7 mouse cellular contexts compared by ENCODE assay signal in genomic region chr2:127362459-127363281, GRCm38 (mm10). TPM values are rescaled to one million over a fixed set of nuclear protein-coding genes. Genes with fewer than 3 reads are reported as not detected.
DNase-seq lines count a peak whose midpoint lies in the region; ATAC-seq and TF ChIP-seq lines count a peak whose summit lies in the region.

Gene Adra2b, plus strand, starts transcription at chr2:127363208.

- no peak within 1 kb of the TSS for H3K27ac ChIP-seq in embryonic facial prominence, embryonic 11.5 days (replicated peaks; ENCODE audit: low read depth, low read length)
- H3K27ac ChIP-seq in limb, embryonic 10.5 days = 0 out of 2 replicates have a peak within 1 kb of the TSS, but pooled peaks have one; percentile 10
- no peak within 1 kb of the TSS for H3K27ac ChIP-seq in midbrain, embryonic 13.5 days
- no peak within 1 kb of the TSS for H3K27ac ChIP-seq in small intestine, adult 2 months (ENCODE audit: insufficient read depth, low read depth, low read length)

- peak within 1 kb of the TSS; percentile 22; the same call in 1 of the 2 replicates for H3K9ac ChIP-seq in embryonic facial prominence, embryonic 11.5 days (replicated peaks; ENCODE audit: low read length)
- peak within 1 kb of the TSS; percentile 46 for H3K9ac ChIP-seq in midbrain, embryonic 13.5 days (replicated peaks)

- no peak for TF ChIP-seq POLR2A in small intestine, adult 2 months (IDR thresholded peaks at IDR 0.05; ENCODE audit: low read depth, low read length)

- H3K36me3 ChIP-seq in embryonic facial prominence, embryonic 11.5 days (replicated peaks; ENCODE audit: control insufficient read depth, insufficient read depth, low read depth, low read length) = no peaks in the 10 kb centered on the region
- no peaks in the 10 kb centered on the region for H3K36me3 ChIP-seq in limb, embryonic 10.5 days
- no peaks in the 10 kb centered on the region for H3K36me3 ChIP-seq in midbrain, embryonic 13.5 days
- no peaks in the 10 kb centered on the region for H3K36me3 ChIP-seq in small intestine, adult 2 months (ENCODE audit: control insufficient read depth, insufficient read depth, low read length)

- peak; percentile 66 for ATAC-seq in embryonic facial prominence, embryonic 11.5 days (replicated peaks; ENCODE audit: insufficient number of reproducible peaks, low FRiP score, low TSS enrichment, low read depth)
- peak; percentile 75 for ATAC-seq in midbrain, embryonic 13.5 days

- peak; percentile 87 for DNase-seq in adrenal gland, postnatal 25 days
- DNase-seq in embryonic facial prominence, embryonic 11.5 days (ENCODE audit: low spot score) = peak; percentile 84
- peak; percentile 85 to 94 for DNase-seq in heart, adult 18-20 months
- DNase-seq in kidney, adult 18-20 months = peak; percentile 92
- peak; percentile 87 for DNase-seq in limb, embryonic 10.5 days (ENCODE audit: low spot score)

- WGBS in embryonic facial prominence, embryonic 11.5 days = under 1% methylated on average over 42 of the region's 49 CpGs
- WGBS in limb, embryonic 10.5 days = under 1% methylated on average over 48 of the region's 49 CpGs
- WGBS in midbrain, embryonic 13.5 days = under 1% methylated on average over 49 of the region's 49 CpGs
- WGBS in small intestine, adult 2 months = 1% methylated on average over 48 of the region's 49 CpGs

- H3K4me2 ChIP-seq in embryonic facial prominence, embryonic 11.5 days (ENCODE audit: low read depth, low read length) = peak within 1 kb of the TSS; percentile 66
- H3K4me2 ChIP-seq in midbrain, embryonic 13.5 days (replicated peaks) = peak within 1 kb of the TSS; percentile 71

- H3K4me3 ChIP-seq in embryonic facial prominence, embryonic 11.5 days (ENCODE audit: low read depth, low read length) = peak within 1 kb of the TSS; percentile 24
- peak within 1 kb of the TSS; percentile 50 for H3K4me3 ChIP-seq in limb, embryonic 10.5 days
- H3K4me3 ChIP-seq in midbrain, embryonic 13.5 days (replicated peaks) = peak within 1 kb of the TSS; percentile 42
- peak within 1 kb of the TSS; percentile 56 for H3K4me3 ChIP-seq in small intestine, adult 2 months (ENCODE audit: low read depth, low read length)

- H3K27me3 ChIP-seq in embryonic facial prominence, embryonic 11.5 days (ENCODE audit: control insufficient read depth, insufficient read depth, low read length) = peaks cover 38% of the 10 kb centered on the region
- peaks cover 87% of the 10 kb centered on the region for H3K27me3 ChIP-seq in limb, embryonic 10.5 days (ENCODE audit: low read depth, poor library complexity, severe bottlenecking)
- H3K27me3 ChIP-seq in midbrain, embryonic 13.5 days = peaks cover 76% of the 10 kb centered on the region
- peaks cover 23% of the 10 kb centered on the region for H3K27me3 ChIP-seq in small intestine, adult 2 months (ENCODE audit: control insufficient read depth, insufficient read depth, low read length)

- H3K9me3 ChIP-seq in embryonic facial prominence, embryonic 11.5 days (replicated peaks; ENCODE audit: control insufficient read depth, low read length) = no peaks in the 10 kb centered on the region
- H3K9me3 ChIP-seq in limb, embryonic 10.5 days (replicated peaks) = no peaks in the 10 kb centered on the region
- H3K9me3 ChIP-seq in midbrain, embryonic 13.5 days = no peaks in the 10 kb centered on the region

- peak; percentile 64; the same call in 1 of the 2 replicates for TF ChIP-seq CTCF in small intestine, adult 2 months (IDR thresholded peaks at IDR 0.05; ENCODE audit: extremely low read depth, insufficient read length, insufficient replicate concordance, low read depth, low read length)

- peaks cover 6% of the 10 kb centered on the region for H3K4me1 ChIP-seq in embryonic facial prominence, embryonic 11.5 days (ENCODE audit: control insufficient read depth, insufficient read depth, low read length)
- H3K4me1 ChIP-seq in limb, embryonic 10.5 days = peaks cover 14% of the 10 kb centered on the region
- peaks cover 21% of the 10 kb centered on the region for H3K4me1 ChIP-seq in midbrain, embryonic 13.5 days (replicated peaks)
- H3K4me1 ChIP-seq in small intestine, adult 2 months (ENCODE audit: control insufficient read depth, insufficient read depth, insufficient read length, low read length) = peaks cover 9% of the 10 kb centered on the region

RNA-seq across cellular contexts. Expression of gene Adra2b, which starts in this region (rescaled TPM):
- total RNA-seq in adrenal gland, postnatal 25 days (2021) = 1.4 and 2.0 TPM in 2 replicates
- 1.9 TPM in 2 replicates for polyA plus RNA-seq in embryonic facial prominence, embryonic 11.5 days (2014; fragmentation: Nextera tagmentation; extraction: Ambion mirVana)
- total RNA-seq in heart, adult 18-20 months (2021) = under 1 TPM; 0.72 to 0.77 TPM
- 1.7 and 1.9 TPM in 2 replicates for polyA plus RNA-seq in limb, embryonic 10.5 days (2016; fragmentation: Nextera tagmentation; extraction: Ambion mirVana)
- polyA plus RNA-seq in midbrain, embryonic 13.5 days (2015; fragmentation: Nextera tagmentation; extraction: Ambion mirVana) = 0.12 and 0.15 TPM in 2 replicates
- 0.48 and 0.53 TPM in 2 replicates for polyA plus RNA-seq in small intestine, adult 2 months (2012; rRNA removed)

Comparison
In these comparisons a context has a peak if more than half of its experiments do, and no peak if none do; other contexts are left out.
1. Peak in DNase-seq in heart, adult 18-20 months; RNA of the gene not detected or under 1 TPM.
2. Peak in ATAC-seq, H3K4me3 ChIP-seq, H3K9ac ChIP-seq and H3K4me2 ChIP-seq in midbrain, embryonic 13.5 days; RNA of the gene not detected or under 1 TPM.